Mouse (Mus musculus): ENCODE results near the gene Lamc1. TPM values are rescaled to one million over a fixed set of nuclear protein-coding genes. Genes with fewer than 3 reads are reported as not detected.

Gene Lamc1
- polyA plus RNA-seq, 1 experiment from 2014 or later, result 93.8 TPM

GRCm38 (mm10) chr1:153296035-153296434 is 36.6 kb downstream of the Lamc1 start:
- POLR2A ChIA-PET, result no interaction called here
- no peak for TF ChIP-seq CTCF (IDR thresholded peaks at IDR 0.05)
- in situ Hi-C loops (cut with MboI; ENCODE audit: low pct_unique_long_range_greater_than_20kb), result no loop called here
- DNase-seq (ENCODE audit: low read depth, low spot score), result no peak
- ATAC-seq, result no peak
- H3K27me3 ChIP-seq, result no peaks in the 10 kb centered on the region
- CTCF ChIA-PET, result no interaction called here

- no peaks in the 10 kb centered on the region for H3K27me3 ChIP-seq
- ATAC-seq (no peak), DNase-seq (ENCODE audit: low read depth, low spot score) (no peak)
- in situ Hi-C loops (cut with MboI; ENCODE audit: low pct_unique_long_range_greater_than_20kb), result no loop called here
- ChIA-PET CTCF (interaction anchor here (1.2 to 1.6 kb wide), 2 partner anchors 11 to 93 kb away, joined by 3 read pairs; no protein-coding TSS in a partner anchor), POLR2A (interaction anchor here (0.6 to 0.7 kb wide), 3 partner anchors 33 to 391 kb away, joined by 3 read pairs; no protein-coding TSS in a partner anchor)
- TF ChIP-seq CTCF (IDR thresholded peaks at IDR 0.05), result no peak
These were observed 39.7 kb downstream of the Lamc1 start for GRCm38 (mm10) chr1:153292892-153293291.

GRCm38 (mm10) chr1:153292202-153292601 is 40.4 kb downstream of the Lamc1 start:
- TF ChIP-seq CTCF (IDR thresholded peaks at IDR 0.05), result no peak
- DNase-seq (ENCODE audit: low read depth, low spot score) (peak; percentile 73), ATAC-seq (peak; percentile 84)
- H3K27me3 ChIP-seq, result no peaks in the 10 kb centered on the region
- ChIA-PET CTCF (interaction anchor here (1.2 to 1.6 kb wide), 2 partner anchors 11 to 94 kb away, joined by 3 read pairs; no protein-coding TSS in a partner anchor), POLR2A (interaction anchor here (0.6 kb wide), 1 partner anchor 16 kb away, joined by 4 read pairs; no protein-coding TSS in a partner anchor)
- in situ Hi-C loops (cut with MboI; ENCODE audit: low pct_unique_long_range_greater_than_20kb), result no loop called here

DNA sequence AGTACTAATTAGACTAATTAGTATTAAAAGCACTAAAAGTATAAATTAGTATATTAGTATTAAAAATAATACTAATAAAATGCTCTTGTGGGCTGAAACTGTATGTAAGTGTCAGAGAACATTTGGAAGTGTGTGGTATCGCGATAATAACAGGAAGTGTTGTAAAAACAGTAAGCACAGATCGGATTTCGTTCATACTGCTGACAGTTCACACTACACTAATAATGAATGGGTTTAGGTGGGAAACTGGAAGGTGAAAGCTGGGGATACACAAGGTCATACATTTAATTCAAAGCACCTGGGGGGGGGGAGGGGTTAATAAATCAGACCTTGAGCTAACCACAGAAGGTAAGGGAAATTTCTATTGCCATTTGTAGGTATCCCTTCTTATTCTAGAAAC is 41.2 kb downstream of the Lamc1 start:
- CTCF ChIA-PET, result no interaction called here

DNA sequence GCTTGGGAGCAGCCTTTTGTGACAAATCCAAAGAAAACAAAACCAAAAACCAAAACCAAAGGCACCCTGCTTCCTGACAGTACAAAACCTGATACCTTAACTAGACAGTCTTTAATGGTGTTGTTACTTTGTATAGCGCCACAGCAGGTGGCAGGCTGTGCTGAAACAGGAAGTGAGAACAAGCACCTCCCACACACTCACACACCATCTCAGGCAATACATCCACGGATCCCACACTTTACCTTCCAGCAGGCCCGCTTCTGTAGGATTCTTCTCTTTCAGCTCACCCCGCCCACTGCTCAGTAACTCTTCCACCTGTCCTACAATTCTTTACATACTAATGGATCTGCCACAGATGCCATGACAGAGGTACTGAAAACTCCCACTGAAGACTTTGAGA is 44.6 kb downstream of the Lamc1 start:
- CTCF ChIA-PET, result no interaction called here

More for the DNA sequence above, 41.2 kb downstream of the Lamc1 start:
- in situ Hi-C loops (cut with MboI; ENCODE audit: low pct_unique_long_range_greater_than_20kb), result no loop called here
- TF ChIP-seq CTCF (IDR thresholded peaks at IDR 0.05), result no peak
- ATAC-seq (no peak), DNase-seq (ENCODE audit: low read depth, low spot score) (no peak)
- H3K27me3 ChIP-seq, result no peaks in the 10 kb centered on the region
- POLR2A ChIA-PET, result no interaction called here

GRCm38 (mm10) chr1:153287443-153287842 is 45.1 kb downstream of the Lamc1 start:
- in situ Hi-C loops (cut with MboI; ENCODE audit: low pct_unique_long_range_greater_than_20kb), result no loop called here
- no peak for ATAC-seq
- POLR2A ChIA-PET, result interaction anchor here (0.6 kb wide), 1 partner anchor 23 kb away, joined by 6 read pairs; no protein-coding TSS in a partner anchor

More for the DNA sequence above, 44.6 kb downstream of the Lamc1 start:
- in situ Hi-C loops (cut with MboI; ENCODE audit: low pct_unique_long_range_greater_than_20kb), result no loop called here
- ATAC-seq (no peak), DNase-seq (ENCODE audit: low read depth, low spot score) (no peak)
- POLR2A ChIA-PET, result interaction anchor here (0.6 kb wide), 1 partner anchor 22 kb away, joined by 6 read pairs; no protein-coding TSS in a partner anchor
- H3K27me3 ChIP-seq, result no peaks in the 10 kb centered on the region
- no peak for TF ChIP-seq CTCF (IDR thresholded peaks at IDR 0.05)

DNA sequence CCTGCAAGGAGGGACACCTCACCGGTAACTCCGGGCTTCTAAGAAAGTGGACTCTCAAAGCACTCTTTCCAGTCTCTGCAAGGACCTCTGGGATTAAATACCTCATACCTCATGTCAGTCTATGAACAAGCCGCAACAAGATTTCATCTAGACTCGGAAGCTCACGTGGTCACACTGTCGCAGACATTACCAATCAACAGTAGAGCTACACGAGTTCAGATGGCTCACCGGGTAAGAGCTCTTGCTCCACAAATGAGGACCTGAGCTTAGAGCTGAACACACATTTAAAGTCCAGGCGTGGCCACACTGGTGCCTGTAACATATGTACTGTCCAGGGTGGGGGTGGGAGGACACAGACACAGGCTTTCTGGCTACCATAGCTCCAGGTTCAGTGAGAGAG is 46.4 kb downstream of the Lamc1 start:
- ChIA-PET CTCF (interaction anchor here (1.3 kb wide), 2 partner anchors 9 to 27 kb away, joined by 3 read pairs; no protein-coding TSS in a partner anchor), POLR2A (no interaction called here)
- no peak for DNase-seq (ENCODE audit: low read depth, low spot score)
- H3K27me3 ChIP-seq, result no peaks in the 10 kb centered on the region
- no peak for ATAC-seq
- in situ Hi-C loops (cut with MboI; ENCODE audit: low pct_unique_long_range_greater_than_20kb), result no loop called here
- TF ChIP-seq CTCF (IDR thresholded peaks at IDR 0.05), result no peak

More at GRCm38 (mm10) chr1:153287443-153287842, 45.1 kb downstream of the Lamc1 start:
- no peaks in the 10 kb centered on the region for H3K27me3 ChIP-seq
- DNase-seq (ENCODE audit: low read depth, low spot score), result no peak
- TF ChIP-seq CTCF (IDR thresholded peaks at IDR 0.05), result no peak
- CTCF ChIA-PET, result interaction anchor here (1.3 kb wide), 2 partner anchors 10 to 28 kb away, joined by 3 read pairs; no protein-coding TSS in a partner anchor

- DNase-seq (ENCODE audit: low read depth, low spot score) (no peak), ATAC-seq (no peak)
- ChIA-PET POLR2A (no interaction called here), CTCF (interaction anchor here (1.3 kb wide), 1 partner anchor 23 kb away, joined by 3 read pairs; no protein-coding TSS in a partner anchor)
- H3K27me3 ChIP-seq, result no peaks in the 10 kb centered on the region
- in situ Hi-C loops (cut with MboI; ENCODE audit: low pct_unique_long_range_greater_than_20kb), result no loop called here
- no peak for TF ChIP-seq CTCF (IDR thresholded peaks at IDR 0.05)
These were observed 47.4 kb downstream of the Lamc1 start for GRCm38 (mm10) chr1:153285188-153285587.

DNA sequence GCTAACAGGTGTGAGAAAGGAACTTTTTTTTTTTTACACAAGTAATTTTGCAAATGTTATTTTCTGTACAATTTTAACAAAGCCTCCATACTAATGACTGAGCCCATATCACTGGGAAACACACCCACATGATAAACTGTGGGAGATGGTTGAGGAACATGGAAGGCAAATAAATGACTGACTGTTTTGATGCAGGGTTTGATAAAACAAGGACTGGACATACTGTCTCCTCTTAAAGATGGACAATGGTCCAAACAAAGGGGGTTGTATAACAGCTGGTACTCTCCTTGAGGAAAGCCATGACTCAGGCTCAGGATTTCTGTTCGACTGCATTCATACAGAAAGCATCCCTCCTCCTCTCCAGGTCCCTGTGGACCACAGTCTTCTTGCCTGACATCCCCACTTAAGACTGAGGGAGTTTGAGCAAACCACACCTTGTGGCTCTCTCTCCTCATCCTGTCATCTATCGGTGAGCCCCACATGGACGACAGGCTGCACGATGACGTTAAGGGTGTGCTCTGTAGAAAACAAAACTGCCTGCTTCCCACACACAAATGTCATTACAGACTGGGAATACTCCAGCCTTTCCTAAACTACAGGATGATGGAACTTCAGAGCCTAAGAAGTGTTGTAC is 50.1 kb downstream of the Lamc1 start:
- in situ Hi-C loops (cut with MboI; ENCODE audit: low pct_unique_long_range_greater_than_20kb), result no loop called here
- ATAC-seq, result no peak
- no peak for DNase-seq (ENCODE audit: low read depth, low spot score)
- CTCF ChIA-PET, result interaction anchor here (1.0 to 1.1 kb wide), 2 partner anchors 10 to 12 kb away, joined by 3 read pairs; no protein-coding TSS in a partner anchor
- no peaks in the 10 kb centered on the region for H3K27me3 ChIP-seq
- POLR2A ChIA-PET, result no interaction called here
- no peak for TF ChIP-seq CTCF (IDR thresholded peaks at IDR 0.05)

- no peaks in the 10 kb centered on the region for H3K27me3 ChIP-seq
- in situ Hi-C loops (cut with MboI; ENCODE audit: low pct_unique_long_range_greater_than_20kb), result no loop called here
- CTCF ChIA-PET, result interaction anchor here (1.0 to 1.1 kb wide), 2 partner anchors 11 to 13 kb away, joined by 3 read pairs; no protein-coding TSS in a partner anchor
- ATAC-seq (no peak), DNase-seq (ENCODE audit: low read depth, low spot score) (no peak)
- TF ChIP-seq CTCF (IDR thresholded peaks at IDR 0.05), result no peak
- POLR2A ChIA-PET, result no interaction called here
These were observed 51.1 kb downstream of the Lamc1 start for GRCm38 (mm10) chr1:153281483-153281882.

DNA sequence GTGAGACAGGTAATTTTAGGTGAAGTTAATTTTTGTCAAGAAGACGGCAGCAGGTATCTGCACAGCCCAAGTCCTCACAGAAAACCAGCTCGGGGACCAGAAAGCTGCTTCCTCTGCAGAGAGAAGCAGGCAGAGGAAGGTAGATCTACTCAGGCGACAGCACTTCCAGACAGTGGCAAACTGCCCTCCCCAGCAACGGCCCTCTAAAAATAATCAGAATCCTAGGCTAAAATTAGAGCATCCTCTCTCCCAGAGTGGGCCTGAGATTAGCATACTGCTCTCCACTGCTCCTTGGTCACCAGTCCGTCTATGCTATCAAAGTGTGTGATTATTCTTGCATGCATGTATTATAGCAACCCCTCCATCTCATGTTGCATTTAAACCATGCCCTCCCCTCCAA is 52.2 kb downstream of the Lamc1 start:
- no peaks in the 10 kb centered on the region for H3K27me3 ChIP-seq
- DNase-seq (ENCODE audit: low read depth, low spot score) (no peak), ATAC-seq (no peak)
- POLR2A ChIA-PET, result no interaction called here
- no peak for TF ChIP-seq CTCF (IDR thresholded peaks at IDR 0.05)
- in situ Hi-C loops (cut with MboI; ENCODE audit: low pct_unique_long_range_greater_than_20kb), result no loop called here
- CTCF ChIA-PET, result no interaction called here
